Mouse (Mus musculus) forebrain, embryonic 16.5 days (tissue): Measurements from ENCODE around the gene Asz1. TPM values are rescaled to one million over a fixed set of nuclear protein-coding genes. Genes with fewer than 3 reads are reported as not detected.

Experiments
- ATAC-seq: fragments of 200-750 bp; cut with Nextera tagmentation; 2 replicates; pipeline ENCODE4 v1.8.0; 2017; ENCODE audit warnings: mild to moderate bottlenecking, moderate library complexity
- H3K27ac ChIP-seq: fragments of 300-500 bp; sonication (generic); 2 replicates; pipeline ENCODE4 v1.5.1; 2014; ENCODE audit warnings: low read length, control low read depth
- H3K27me3 ChIP-seq: fragments of 300-500 bp; sonication (generic); replicated peaks from 2 replicates; pipeline ENCODE4 v1.6.1; 2014; ENCODE audit warnings: low read length; ENCODE audit not compliant: control insufficient read depth, insufficient read depth
- H3K36me3 ChIP-seq: fragments of 300-500 bp; sonication (generic); 2 replicates; pipeline ENCODE4 v1.6.1; 2014; ENCODE audit not compliant: control insufficient read depth, insufficient read depth
- H3K4me1 ChIP-seq: fragments of 300-500 bp; sonication (generic); replicated peaks from 2 replicates; pipeline ENCODE4 v1.6.1; 2014; ENCODE audit warnings: low read length; ENCODE audit not compliant: control insufficient read depth, insufficient read depth
- H3K4me2 ChIP-seq: fragments of 300-500 bp; sonication (generic); 2 replicates; pipeline ENCODE4 v1.6.1; 2014; ENCODE audit warnings: mild to moderate bottlenecking, low read length, control low read depth
- H3K4me3 ChIP-seq: fragments of 300-500 bp; sonication (generic); replicated peaks from 2 replicates; pipeline ENCODE4 v1.5.1; 2014; ENCODE audit warnings: mild to moderate bottlenecking, low read length, control low read depth
- H3K9ac ChIP-seq: fragments of 300-500 bp; sonication (generic); replicated peaks from 2 replicates; pipeline ENCODE4 v1.6.1; 2014; ENCODE audit warnings: low read depth, low read length, control low read depth
- H3K9me3 ChIP-seq: fragments of 300-500 bp; sonication (generic); 2 replicates; pipeline ENCODE4 v1.6.1; 2016; ENCODE audit warnings: low read length; ENCODE audit not compliant: control insufficient read depth
- WGBS: fragments of 180-500 bp; shearing (Covaris S2); extraction: QIAGEN DNeasy Blood & Tissue Kit; methylation state at CpG from one replicate; pipeline ENCODE4 v1.1.7; 2014; 5-methylcytosine and 5-hydroxymethylcytosine counted together
- polyA plus RNA-seq: library from polyadenylated mRNA; unstranded; fragments of >200 nt; fragmentation: Nextera tagmentation; extraction: Ambion mirVana; gene quantifications from 2 replicates; pipeline ENCODE4 v1.2.1, GENCODE M21; 2015

The Asz1 gene
- polyA plus RNA-seq, 1 experiment from 2014 or later, result not detected

- Histone ChIP-seq H3K9ac (peak within 1 kb of the TSS; percentile 53), H3K4me1 (peaks cover 23% of the 10 kb centered on the region), H3K4me2 (peak within 1 kb of the TSS; percentile 93), H3K36me3 (no peaks in the 10 kb centered on the region), H3K27ac (no peak within 1 kb of the TSS), H3K4me3 (peak within 1 kb of the TSS; percentile 56), H3K27me3 (peaks cover 36% of the 10 kb centered on the region), H3K9me3 (no peaks in the 10 kb centered on the region)
- peak; percentile 53 for ATAC-seq
- WGBS, result under 1% methylated on average over 47 of the region's 47 CpGs
Observed at GRCm38 (mm10) chr6:18029746-18030656, 78.9 kb downstream of the Asz1 start, which contains the start of gene Wnt2. Gene Wnt2 (minus strand): TSS chr6:18030585.

- Histone ChIP-seq H3K27ac (no peak overlapping the region), H3K9ac (no peak overlapping the region), H3K27me3 (peaks cover 2% of the 10 kb centered on the region), H3K9me3 (no peaks in the 10 kb centered on the region), H3K36me3 (no peaks in the 10 kb centered on the region), H3K4me1 (no peaks in the 10 kb centered on the region), H3K4me3 (no peak overlapping the region), H3K4me2 (no peak overlapping the region)
- ATAC-seq, result no peak
- WGBS, result 88% methylated on average over 8 of the region's 8 CpGs
Observed at GRCm38 (mm10) chr6:18024133-18024794, 84.6 kb downstream of the Asz1 start.

- no peaks in the 10 kb centered on the region for H3K4me1 ChIP-seq
Observed at GRCm38 (mm10) chr6:18013346-18013745, 95.5 kb downstream of the Asz1 start.

GRCm38 (mm10) chr6:18007356-18007755, 101.5 kb downstream of the Asz1 start:
- H3K4me3 ChIP-seq, result no peak overlapping the region
- WGBS, result 82% methylated on average over 3 of the region's 3 CpGs

More at GRCm38 (mm10) chr6:18013346-18013745, 95.5 kb downstream of the Asz1 start:
- no peak overlapping the region for H3K27ac ChIP-seq
- 80% methylated on average over 7 of the region's 7 CpGs for WGBS
- no peak overlapping the region for H3K4me3 ChIP-seq
- H3K9me3 ChIP-seq, result no peaks in the 10 kb centered on the region
- ATAC-seq, result no peak
- H3K27me3 ChIP-seq, result no peaks in the 10 kb centered on the region
- no peak overlapping the region for H3K4me2 ChIP-seq
- no peak overlapping the region for H3K9ac ChIP-seq
- no peaks in the 10 kb centered on the region for H3K36me3 ChIP-seq

GRCm38 (mm10) chr6:18002065-18002464, 106.8 kb downstream of the Asz1 start:
- H3K27ac ChIP-seq, result no peak overlapping the region

More at GRCm38 (mm10) chr6:18007356-18007755, 101.5 kb downstream of the Asz1 start:
- Histone ChIP-seq H3K9ac (no peak overlapping the region), H3K27ac (no peak overlapping the region), H3K27me3 (no peaks in the 10 kb centered on the region), H3K36me3 (no peaks in the 10 kb centered on the region), H3K4me2 (no peak overlapping the region), H3K4me1 (no peaks in the 10 kb centered on the region), H3K9me3 (no peaks in the 10 kb centered on the region)
- no peak for ATAC-seq

More at GRCm38 (mm10) chr6:18002065-18002464, 106.8 kb downstream of the Asz1 start:
- Histone ChIP-seq H3K9me3 (no peaks in the 10 kb centered on the region), H3K9ac (no peak overlapping the region), H3K36me3 (no peaks in the 10 kb centered on the region), H3K4me3 (no peak overlapping the region), H3K4me2 (no peak overlapping the region), H3K4me1 (no peaks in the 10 kb centered on the region), H3K27me3 (no peaks in the 10 kb centered on the region)
- WGBS, result 91% methylated on average over 6 of the region's 6 CpGs
- no peak for ATAC-seq

Other genes starting within 250 kb of the Asz1 start
- 0.17 and 0.29 TPM in 2 replicates for gene Wnt2, start 78.5 kb downstream of the Asz1 start, polyA plus RNA-seq
- 0.16 and 0.32 TPM in 2 replicates for gene Cftr, start 61.6 kb upstream of the Asz1 start, polyA plus RNA-seq